Mouse (Mus musculus) macrophage (primary cell): ENCODE results near the gene Dera. TPM values are rescaled to one million over a fixed set of nuclear protein-coding genes. Genes with fewer than 3 reads are reported as not detected.

Experiments
- H3K27ac ChIP-seq: fragments of 350-480 bp; formaldehyde crosslinking; 2 replicates; pipeline ENCODE4 v1.9.0; 2021
- H3K36me3 ChIP-seq: fragments of 350-480 bp; formaldehyde crosslinking; 2 replicates; pipeline ENCODE4 v1.9.0; 2021; ENCODE audit errors: inconsistent target
- H3K4me3 ChIP-seq: fragments of 350-480 bp; formaldehyde crosslinking; 2 replicates; pipeline ENCODE4 v1.9.0; 2021; ENCODE audit errors: inconsistent target
- H3K79me2 ChIP-seq: fragments of 350-480 bp; formaldehyde crosslinking; 2 replicates; pipeline ENCODE4 v1.9.0; 2021; ENCODE audit errors: inconsistent target
- WGBS: methylation state at CpG from one replicate; pipeline ENCODE4 v1.1.7; 2026; ENCODE audit warnings: inconsistent platforms; ENCODE audit not compliant: missing documents; 5-methylcytosine and 5-hydroxymethylcytosine counted together
- polyA plus RNA-seq: library from polyadenylated mRNA; stranded (reverse); fragments of 250-400 nt; gene quantifications from 3 replicates; pipeline ENCODE4 v1.2.4, GENCODE M21; 2018; ENCODE audit warnings: inconsistent platforms

Dera gene
- polyA plus RNA-seq, 1 experiment from 2014 or later: 36.4 TPM

DNA sequence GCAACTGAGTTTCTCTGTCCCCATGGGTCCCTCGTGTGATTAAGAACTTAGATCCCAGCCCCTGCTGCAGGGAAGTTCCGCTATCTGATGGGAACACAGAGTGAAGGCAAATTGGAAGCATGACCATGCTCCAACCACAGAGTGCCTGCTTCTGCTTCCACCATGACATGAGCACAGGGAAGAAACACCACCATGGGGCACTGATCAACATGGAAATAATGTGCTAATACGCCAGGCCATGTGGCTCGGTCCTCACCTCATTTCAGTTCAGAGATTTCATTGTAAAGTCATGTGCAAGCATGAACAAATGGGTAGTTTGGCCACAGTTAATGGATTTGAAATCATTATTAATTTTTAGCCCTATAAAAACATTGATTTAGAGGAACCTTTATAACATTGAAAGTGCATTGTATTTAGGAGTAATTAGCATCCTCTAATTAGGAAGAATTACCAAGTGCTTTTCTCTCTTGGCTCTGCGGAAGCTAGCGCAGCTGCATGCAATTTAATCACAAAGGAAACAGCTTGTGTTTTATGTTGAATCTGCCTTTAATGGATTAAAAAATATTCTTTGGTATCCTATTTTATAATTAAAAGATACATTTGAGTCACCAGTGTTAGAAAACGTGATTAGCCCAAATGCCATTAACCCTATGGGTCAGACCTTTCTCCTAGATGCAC lies 115.7 kb downstream of the Dera start:
- H3K27ac ChIP-seq: no peak overlapping the region
- no peaks in the 10 kb centered on the region for H3K79me2 ChIP-seq
- H3K36me3 ChIP-seq: no peaks in the 10 kb centered on the region
- H3K4me3 ChIP-seq: no peak overlapping the region
- 80% methylated on average over 7 of the region's 7 CpGs for WGBS

DNA sequence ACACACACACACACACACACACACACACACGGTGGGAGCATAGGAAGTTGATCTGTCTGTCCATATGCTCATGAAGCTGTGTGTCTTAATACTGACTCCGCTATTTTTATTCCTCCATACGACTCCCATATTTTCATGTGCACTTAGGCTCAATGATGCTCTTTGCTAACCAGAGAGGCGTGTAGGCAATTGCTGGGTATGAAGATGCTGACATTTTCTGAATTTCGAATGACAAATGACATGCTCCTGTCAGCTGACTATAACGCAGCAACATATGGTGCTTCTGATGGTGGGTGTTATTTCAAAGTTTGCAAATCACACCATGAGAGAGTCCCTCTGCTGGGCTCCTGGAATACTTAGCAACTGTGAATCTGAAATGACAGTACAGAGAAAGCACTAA lies 116.3 kb downstream of the Dera start:
- Histone ChIP-seq H3K27ac (no peak overlapping the region), H3K4me3 (no peak overlapping the region), H3K36me3 (no peaks in the 10 kb centered on the region), H3K79me2 (no peaks in the 10 kb centered on the region)
- WGBS: 89% methylated on average over 6 of the region's 6 CpGs

DNA sequence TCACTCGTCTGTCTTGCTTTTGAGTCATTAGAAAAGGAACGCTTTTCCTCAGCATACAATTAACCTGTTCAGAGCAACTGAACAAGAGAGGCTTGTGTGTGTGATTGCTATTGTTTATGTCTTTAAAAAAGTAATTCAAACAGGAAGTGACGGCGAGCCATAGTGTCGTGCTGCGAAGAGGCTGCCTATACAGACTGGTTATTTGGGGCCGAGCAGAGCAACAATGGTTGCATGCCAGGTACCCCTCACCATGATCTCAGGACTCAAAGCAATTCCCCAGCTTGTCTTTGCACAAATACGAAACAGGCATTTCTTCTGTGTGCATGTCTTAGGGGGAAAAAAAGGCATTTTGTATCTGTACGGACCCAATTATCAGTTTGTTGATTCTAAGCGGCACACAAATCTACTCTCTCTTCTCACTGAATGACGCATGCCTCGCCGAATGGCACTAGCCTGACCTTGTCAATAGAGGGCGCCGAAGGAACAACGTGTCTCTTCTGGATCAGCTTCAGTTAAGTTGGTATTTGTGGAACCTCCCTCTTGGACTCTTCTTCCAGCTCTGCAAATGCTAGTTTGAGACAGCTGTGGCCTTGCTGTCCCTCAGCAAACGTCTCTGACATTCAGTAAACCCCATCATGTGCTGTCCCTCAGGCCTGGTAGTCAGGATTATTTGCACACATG lies 117.8 kb downstream of the Dera start:
- H3K27ac ChIP-seq: no peak overlapping the region
- WGBS: 34% methylated on average over 17 of the region's 17 CpGs
- H3K4me3 ChIP-seq: no peak overlapping the region
- no peaks in the 10 kb centered on the region for H3K36me3 ChIP-seq
- H3K79me2 ChIP-seq: no peaks in the 10 kb centered on the region

DNA sequence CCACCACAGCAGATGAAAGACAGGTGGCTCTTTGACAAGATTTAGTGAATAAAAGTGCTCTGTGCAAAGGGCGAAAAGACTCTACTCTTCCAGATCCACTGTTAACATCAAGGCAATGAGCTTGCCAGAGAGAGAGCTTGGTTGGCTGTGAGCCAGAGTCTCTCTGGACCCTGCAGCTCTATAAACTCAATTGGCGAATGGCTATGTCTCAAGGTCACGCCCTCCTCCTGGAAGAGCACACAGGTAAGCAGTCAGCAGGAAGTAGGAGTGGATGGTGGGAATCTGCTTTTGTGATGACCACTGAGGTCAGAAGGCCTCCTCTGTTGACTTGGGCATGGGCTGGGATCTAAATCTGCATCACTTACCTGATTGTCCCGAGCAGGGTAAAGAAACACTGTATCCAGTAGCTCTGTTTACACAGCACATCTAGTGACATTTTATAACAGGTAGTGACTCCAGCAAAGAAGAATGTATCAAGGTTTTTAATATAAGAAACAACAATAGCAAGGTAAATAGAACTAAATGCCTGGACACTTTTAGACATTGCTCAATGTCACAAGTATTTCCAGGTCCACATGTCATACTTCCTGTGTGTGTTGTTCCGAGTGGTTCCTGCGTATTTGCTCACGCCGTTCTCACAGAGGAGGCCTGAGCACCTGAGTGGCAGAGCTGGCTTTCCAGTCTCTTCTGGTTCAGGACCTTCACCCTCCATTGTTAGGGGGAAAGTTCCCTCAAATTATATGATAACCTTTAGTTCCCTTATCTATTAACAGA lies 120.3 kb downstream of the Dera start:
- Histone ChIP-seq H3K36me3 (no peaks in the 10 kb centered on the region), H3K27ac (no peak overlapping the region), H3K79me2 (no peaks in the 10 kb centered on the region), H3K4me3 (no peak overlapping the region)
- WGBS: 91% methylated on average over 8 of the region's 8 CpGs

DNA sequence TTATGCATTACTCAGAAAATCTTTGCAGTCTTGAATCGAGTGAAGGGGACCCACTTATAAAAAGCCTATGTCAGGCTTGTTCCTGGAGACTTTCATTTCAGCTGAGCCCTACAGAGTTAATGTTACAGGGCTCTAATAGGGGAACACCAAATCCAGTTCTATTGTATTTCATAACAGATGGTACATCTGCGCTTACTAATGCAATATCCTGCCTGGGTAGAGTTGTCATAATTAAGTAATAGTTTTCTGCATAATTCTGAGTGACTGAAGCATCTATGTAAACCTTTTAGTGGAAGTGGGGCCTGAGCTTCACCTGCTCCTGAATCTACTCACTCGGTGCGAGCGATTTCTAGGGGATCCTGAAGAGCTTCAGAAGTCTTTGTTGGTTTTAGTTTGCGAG lies 131.3 kb downstream of the Dera start:
- no peaks in the 10 kb centered on the region for H3K36me3 ChIP-seq
- 77% methylated on average over 6 of the region's 6 CpGs for WGBS

DNA sequence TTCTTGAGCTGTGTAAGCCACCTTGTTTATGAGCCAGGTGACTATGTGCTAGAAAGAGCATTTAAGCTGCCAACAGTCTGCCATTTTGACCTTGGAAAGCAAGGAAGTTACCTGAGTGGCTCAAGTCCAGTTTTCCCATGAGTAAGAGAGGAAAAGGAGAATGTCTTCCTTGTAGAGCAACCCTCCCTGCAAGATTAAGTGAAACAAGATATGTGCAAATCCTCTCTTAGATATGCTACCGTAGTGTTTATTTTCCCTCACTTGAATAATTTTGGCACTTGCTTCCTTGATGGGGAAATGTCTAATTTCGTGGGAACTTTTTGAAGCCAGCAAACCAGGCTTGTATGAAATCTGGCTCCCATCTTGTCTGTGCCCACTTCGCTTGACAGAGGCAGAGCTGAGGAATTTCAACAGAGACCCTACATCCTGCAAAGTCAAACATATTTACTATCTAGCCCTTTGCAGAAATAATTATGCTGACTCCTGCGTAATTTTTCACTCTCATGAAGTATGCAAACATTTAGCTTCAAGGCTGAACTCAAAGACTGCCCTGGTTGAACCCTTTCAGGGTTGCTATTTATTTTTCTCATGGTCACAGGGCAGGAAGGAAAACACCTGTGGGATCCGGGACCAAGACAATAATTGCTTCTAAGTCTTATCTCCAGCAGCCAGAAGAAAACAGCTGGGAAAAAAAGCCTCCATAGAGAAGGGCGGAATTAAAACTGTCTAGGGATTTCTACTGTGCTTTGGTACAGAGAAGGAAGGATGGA lies 132.0 kb downstream of the Dera start:
- H3K79me2 ChIP-seq: no peaks in the 10 kb centered on the region
- no peak overlapping the region for H3K4me3 ChIP-seq
- H3K27ac ChIP-seq: no peak overlapping the region
- no peaks in the 10 kb centered on the region for H3K36me3 ChIP-seq
- WGBS: 81% methylated on average over 6 of the region's 6 CpGs

More for the DNA sequence above, 131.3 kb downstream of the Dera start:
- H3K27ac ChIP-seq: no peak overlapping the region
- H3K79me2 ChIP-seq: no peaks in the 10 kb centered on the region
- H3K4me3 ChIP-seq: no peak overlapping the region

DNA sequence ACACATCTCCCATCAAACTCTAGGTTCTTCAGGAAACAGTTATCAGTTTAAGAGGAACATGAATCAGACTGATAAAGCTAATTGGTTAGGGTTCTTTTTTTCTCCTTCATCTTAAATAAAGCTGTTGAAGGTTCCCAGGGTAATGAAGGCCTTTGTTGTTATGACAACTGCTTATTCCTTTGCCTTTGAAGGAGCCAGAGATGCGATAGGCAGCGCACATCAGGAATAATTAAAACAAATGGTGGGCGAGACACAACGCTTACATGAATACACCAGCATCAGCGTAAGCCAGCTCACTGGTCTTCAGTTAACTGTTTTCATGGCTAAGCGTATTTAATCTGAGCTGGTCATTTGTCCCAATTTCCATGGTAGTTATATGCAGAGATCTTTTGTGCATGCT lies 132.9 kb downstream of the Dera start:
- Histone ChIP-seq H3K27ac (no peak overlapping the region), H3K4me3 (no peak overlapping the region), H3K36me3 (no peaks in the 10 kb centered on the region), H3K79me2 (no peaks in the 10 kb centered on the region)
- WGBS: 95% methylated on average over 6 of the region's 6 CpGs

DNA sequence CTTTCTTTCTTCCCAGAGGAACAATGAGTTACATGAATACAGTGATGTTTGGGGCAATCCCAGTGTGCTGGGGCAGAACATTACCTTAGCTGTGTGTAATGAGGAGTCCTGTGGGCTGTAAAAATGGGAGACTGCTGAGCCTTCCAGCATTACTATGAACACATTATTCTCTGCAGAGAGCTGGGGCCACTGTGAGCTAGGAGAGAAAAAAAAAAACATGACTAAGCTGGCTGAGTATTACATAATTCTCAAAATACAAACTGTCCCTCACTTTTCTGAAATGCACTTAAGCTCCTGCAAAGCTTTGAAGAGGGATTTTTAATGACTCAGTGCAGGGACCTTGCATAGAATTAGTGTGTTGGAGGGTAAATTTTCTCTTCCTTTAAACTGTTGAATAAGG lies 143.3 kb downstream of the Dera start:
- Histone ChIP-seq H3K36me3 (no peaks in the 10 kb centered on the region), H3K27ac (no peak overlapping the region), H3K79me2 (no peaks in the 10 kb centered on the region), H3K4me3 (no peak overlapping the region)

DNA sequence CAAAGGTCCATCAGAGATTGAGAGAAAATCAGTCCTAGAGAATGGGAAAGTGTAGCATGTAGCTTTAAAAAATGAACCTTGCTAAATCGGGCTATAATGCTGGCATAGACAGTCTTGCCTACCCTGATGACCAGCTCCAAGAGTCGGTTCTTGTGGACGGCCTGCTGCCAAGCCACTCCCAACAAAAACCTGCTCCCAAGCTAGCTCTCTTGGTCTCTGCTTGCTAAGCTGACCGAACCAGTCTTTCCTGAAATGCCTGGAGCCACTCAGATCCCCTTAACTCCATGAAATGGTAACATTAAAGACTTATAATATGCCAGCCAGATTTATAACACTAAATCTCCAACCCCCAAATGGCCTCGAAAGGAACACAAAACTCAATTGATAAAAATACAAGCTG lies 146.9 kb downstream of the Dera start:
- Histone ChIP-seq H3K4me3 (no peak overlapping the region), H3K79me2 (no peaks in the 10 kb centered on the region), H3K36me3 (no peaks in the 10 kb centered on the region), H3K27ac (no peak overlapping the region)
- WGBS: 94% methylated on average over 5 of the region's 5 CpGs

Other genes starting within 250 kb of the Dera start
- gene Eps8, start 99.7 kb upstream of the Dera start, polyA plus RNA-seq: 9.1 to 18.8 TPM (median 10.9 TPM) in 3 replicates
- 46.3 to 99.6 TPM (median 67.4 TPM) in 3 replicates for gene Strap, start 19.5 kb upstream of the Dera start, polyA plus RNA-seq